Mouse (Mus musculus): ENCODE measurements at regions not wholly inside any gene's neighbourhood (a gene's known extent, or its start where the extent isn't known, plus 50 kb on each side); places are given as distances from the start of the nearest gene placed in this dataset.
"Not testable (repeated sequence)": the region's sequence is repeated elsewhere in the genome, so short reads cannot be mapped to it uniquely, and the experiment has no call there.

GRCm38 (mm10) chrX:15813771-15814170 is 708.9 kb upstream of the Cypt1 start:
- CTCF ChIA-PET: interaction anchor here (0.7 kb wide), 1 partner anchor 226 kb away, joined by 3 read pairs; no protein-coding TSS in a partner anchor

GRCm38 (mm10) chrX:15846119-15846877 is 676.4 kb upstream of the Cypt1 start:
- CTCF ChIA-PET: not testable (repeated sequence)
